Mouse (Mus musculus) C2C12 (cell line): ENCODE results near the gene Lrrc43. TPM values are rescaled to one million over a fixed set of nuclear protein-coding genes. Genes with fewer than 3 reads are reported as not detected.
A peak's percentile ranks its signal among the peaks of the same experiment; 100 is the strongest.

Experiments used
- H3K27me3 ChIP-seq: one replicate; pipeline ENCODE4 v1.6.1; 2011; ENCODE audit not compliant: control insufficient read depth, insufficient read depth, insufficient read length
- H3K36me3 ChIP-seq: one replicate; pipeline ENCODE4 v1.6.1; 2011; ENCODE audit not compliant: control insufficient read depth, insufficient read depth
- H3K4me3 ChIP-seq: one replicate; pipeline ENCODE4 v1.5.1; 2011; ENCODE audit warnings: mild to moderate bottlenecking, control low read depth; ENCODE audit not compliant: poor library complexity, insufficient read depth, severe bottlenecking
- H3K79me2 ChIP-seq: one replicate; pipeline ENCODE4 v1.6.1; 2011; ENCODE audit not compliant: control insufficient read depth, insufficient read depth
- H3K79me3 ChIP-seq: one replicate; pipeline ENCODE4 v1.6.1; 2011; ENCODE audit warnings: low read depth, control low read depth
- H3ac ChIP-seq: one replicate; pipeline ENCODE3; 2011; ENCODE audit warnings: low read depth; ENCODE audit not compliant: control insufficient read depth, insufficient read length
- CEBPB ChIP-seq: IDR thresholded peaks from one replicate; pipeline ENCODE4 v1.6.1; 2011; ENCODE audit warnings: low read depth, mild to moderate bottlenecking, control low read depth, moderate library complexity
- CTCF ChIP-seq: IDR thresholded peaks from one replicate; pipeline ENCODE4 v1.5.1; 2011; ENCODE audit not compliant: control insufficient read depth, insufficient read depth, insufficient read length
- FOSL1 ChIP-seq: IDR thresholded peaks from one replicate; pipeline ENCODE4 v1.8.0; 2011; ENCODE audit warnings: mild to moderate bottlenecking, low read length; ENCODE audit not compliant: poor library complexity, insufficient read depth, severe bottlenecking
- MAX ChIP-seq: IDR thresholded peaks from one replicate; pipeline ENCODE4 v1.6.1; 2011; ENCODE audit warnings: mild to moderate bottlenecking, control low read depth
- MYOD1 ChIP-seq: IDR thresholded peaks from one replicate; pipeline ENCODE4 v1.6.1; 2011; ENCODE audit warnings: low read depth; ENCODE audit not compliant: control insufficient read depth, insufficient read length
- MYOG ChIP-seq: IDR thresholded peaks from one replicate; pipeline ENCODE4 v1.6.1; 2011; ENCODE audit not compliant: control insufficient read depth, insufficient read length; ENCODE audit errors: extremely low read depth
- USF1 ChIP-seq: IDR thresholded peaks from one replicate; pipeline ENCODE4 v1.6.1; 2011; ENCODE audit warnings: low read depth, mild to moderate bottlenecking, control low read depth, moderate library complexity
- microRNA-seq: library from miRNA; unstranded; fragments of <30 nt; microRNA quantifications from one replicate; pipeline ENCODE4, GENCODE M21; 2019; ENCODE audit warnings: borderline microRNAs expressed
- polyA plus RNA-seq: library from polyadenylated mRNA; unstranded; fragments of >200 nt; fragmentation: generic; extraction: Trizol; gene quantifications from one replicate; pipeline ENCODE4 v1.2.1, GENCODE M21; 2012; ENCODE audit warnings: missing spikeins

The Lrrc43 gene
- polyA plus RNA-seq, 1 experiment, result not detected

DNA sequence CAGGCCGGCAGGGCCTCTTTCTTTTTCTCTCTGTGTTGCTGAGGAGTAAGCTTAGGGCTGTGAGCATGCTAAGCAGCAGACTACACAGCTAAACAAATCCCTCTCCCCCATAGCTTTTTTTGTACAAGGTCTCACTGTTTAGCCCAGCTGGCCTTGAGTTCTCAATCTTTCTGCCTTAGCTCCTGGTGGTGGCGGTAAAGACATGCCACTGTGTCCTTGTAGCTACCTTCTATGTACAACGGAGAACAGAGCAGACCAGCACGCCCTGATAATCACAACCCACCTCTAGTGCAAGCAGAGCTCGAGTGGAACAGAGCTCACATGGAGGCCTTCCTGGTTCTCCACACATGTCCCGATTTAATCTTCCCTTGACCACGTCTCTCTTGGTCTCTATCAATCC lies 39.5 kb downstream of the Lrrc43 start:
- no peak overlapping the region for H3ac ChIP-seq
- peaks cover 34% of the 10 kb centered on the region for H3K36me3 ChIP-seq
- no peak overlapping the region for H3K4me3 ChIP-seq
- TF ChIP-seq MYOD1 (no peak), CTCF (no peak)
- no peaks in the 10 kb centered on the region for H3K79me3 ChIP-seq
- no peaks in the 10 kb centered on the region for H3K27me3 ChIP-seq
- H3K79me2 ChIP-seq, result peaks cover under 1% of the 10 kb centered on the region

- Histone ChIP-seq H3K36me3 (peaks cover 47% of the 10 kb centered on the region), H3ac (no peak overlapping the region)
Measured at GRCm38 (mm10) chr5:123530056-123530455, 41.0 kb downstream of the Lrrc43 start.

GRCm38 (mm10) chr5:123533801-123534200 lies 44.7 kb downstream of the Lrrc43 start:
- no peaks in the 10 kb centered on the region for H3K79me3 ChIP-seq
- no peaks in the 10 kb centered on the region for H3K27me3 ChIP-seq
- no peaks in the 10 kb centered on the region for H3K79me2 ChIP-seq
- peaks cover 72% of the 10 kb centered on the region for H3K36me3 ChIP-seq
- TF ChIP-seq MYOG, result no peak
- no peak for TF ChIP-seq MYOD1
- no peak for TF ChIP-seq CTCF
- TF ChIP-seq MAX, result no peak
- no peak for TF ChIP-seq FOSL1
- no peak for TF ChIP-seq USF1
- TF ChIP-seq CEBPB, result no peak
- H3K4me3 ChIP-seq, result no peak overlapping the region
- no peak overlapping the region for H3ac ChIP-seq

More at GRCm38 (mm10) chr5:123530056-123530455, 41.0 kb downstream of the Lrrc43 start:
- Histone ChIP-seq H3K79me3 (no peaks in the 10 kb centered on the region), H3K4me3 (no peak overlapping the region), H3K79me2 (no peaks in the 10 kb centered on the region), H3K27me3 (no peaks in the 10 kb centered on the region)
- no peak for TF ChIP-seq USF1
- TF ChIP-seq MYOG, result no peak
- TF ChIP-seq CTCF, result no peak
- TF ChIP-seq MYOD1, result no peak
- no peak for TF ChIP-seq MAX
- no peak for TF ChIP-seq FOSL1
- TF ChIP-seq CEBPB, result no peak

GRCm38 (mm10) chr5:123555693-123556092 lies 66.6 kb downstream of the Lrrc43 start:
- Histone ChIP-seq H3K4me3 (no peak overlapping the region), H3ac (no peak overlapping the region), H3K27me3 (no peaks in the 10 kb centered on the region), H3K79me3 (no peaks in the 10 kb centered on the region), H3K36me3 (peaks cover 24% of the 10 kb centered on the region), H3K79me2 (no peaks in the 10 kb centered on the region)
- TF ChIP-seq CEBPB (no peak), USF1 (no peak), MAX (no peak), CTCF (no peak), MYOD1 (no peak), FOSL1 (no peak), MYOG (no peak)

DNA sequence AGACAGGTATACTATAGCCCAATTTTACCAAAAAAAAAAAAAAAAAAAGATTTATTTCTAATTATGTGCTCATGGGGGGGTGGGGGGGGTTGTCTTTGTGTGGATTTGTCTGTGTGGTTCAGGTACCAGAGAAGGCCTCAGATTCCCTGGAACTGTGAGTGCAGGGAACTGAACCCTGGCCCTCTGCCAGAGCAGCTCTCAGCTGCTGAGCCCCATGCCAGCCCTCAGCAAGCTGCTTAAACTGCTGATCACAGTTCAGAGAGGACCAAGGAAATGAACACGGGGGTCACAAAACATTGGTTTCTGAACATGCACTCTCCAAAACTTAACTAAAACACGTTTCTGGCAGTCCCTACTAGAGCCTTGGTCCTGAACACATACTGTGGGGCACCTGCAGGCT lies 67.3 kb downstream of the Lrrc43 start:
- Histone ChIP-seq H3ac (no peak overlapping the region), H3K36me3 (peaks cover 31% of the 10 kb centered on the region), H3K79me2 (no peaks in the 10 kb centered on the region), H3K79me3 (no peaks in the 10 kb centered on the region), H3K4me3 (no peak overlapping the region), H3K27me3 (no peaks in the 10 kb centered on the region)
- no peak for TF ChIP-seq FOSL1
- TF ChIP-seq MYOD1, result no peak
- no peak for TF ChIP-seq MYOG
- TF ChIP-seq CTCF, result no peak
- TF ChIP-seq CEBPB, result no peak
- no peak for TF ChIP-seq MAX
- TF ChIP-seq USF1, result no peak

Small RNA genes lying within 50 kb of the gene (microRNA-seq; reads per million reads assigned to microRNA genes)
- gene Mir7647, result 1.5 reads per million, percentile 33 among the genes with 10 or more reads in this experiment

Other genes starting within 250 kb of the Lrrc43 start
- gene Wdr66, start 237.2 kb upstream of the Lrrc43 start, polyA plus RNA-seq, result 0.13 TPM
- 5.6 TPM for gene Bcl7a, start 145.5 kb upstream of the Lrrc43 start, polyA plus RNA-seq
- gene Mlxip, start 94.5 kb upstream of the Lrrc43 start, polyA plus RNA-seq, result 4.0 TPM
- gene Il31, start 184 bp downstream of the Lrrc43 start, polyA plus RNA-seq, result not detected
- gene B3gnt4, start 21.2 kb downstream of the Lrrc43 start, polyA plus RNA-seq, result 0.33 TPM
- gene Diablo, start 34.9 kb downstream of the Lrrc43 start, polyA plus RNA-seq, result 40.6 TPM
- not detected for gene Gm49027, start 36.2 kb downstream of the Lrrc43 start, polyA plus RNA-seq
- 18.4 TPM for gene Vps33a, start 83.7 kb downstream of the Lrrc43 start, polyA plus RNA-seq
- gene Clip1, start 195.3 kb downstream of the Lrrc43 start, polyA plus RNA-seq, result 12.7 TPM
- gene Zcchc8, start 231.8 kb downstream of the Lrrc43 start, polyA plus RNA-seq, result 16.7 TPM